Mouse (Mus musculus) ES-E14 (cell line): ENCODE measurements at regions not wholly inside any gene's neighbourhood (a gene's known extent, or its start where the extent isn't known, plus 50 kb on each side); places are given as distances from the start of the nearest gene placed in this dataset.
"Not testable (repeated sequence)": the region's sequence is repeated elsewhere in the genome, so short reads cannot be mapped to it uniquely, and the experiment has no call there.

ENCODE experiments used
- DNase-seq: peaks from one replicate; pipeline ENCODE4 v3.0.0-alpha.2; 2013; ENCODE audit warnings: low read depth, low spot score
- H3K27ac ChIP-seq: 2 replicates; pipeline ENCODE4 v1.5.1; 2012; ENCODE audit warnings: low read depth, mild to moderate bottlenecking, low read length, moderate library complexity, mixed read lengths; ENCODE audit not compliant: poor library complexity, insufficient read depth, severe bottlenecking
- H3K36me3 ChIP-seq: 2 replicates; pipeline ENCODE4 v1.6.1; 2012; ENCODE audit warnings: mild to moderate bottlenecking, low read length, moderate library complexity, mixed read lengths; ENCODE audit not compliant: control insufficient read depth, poor library complexity, insufficient read depth, severe bottlenecking
- H3K4me1 ChIP-seq, 2 experiments: fragments of 150-350 bp in 1 of 2; sonication (generic) in 1 of 2; 2 replicates each; pipeline ENCODE4 v1.6.1; 2012; ENCODE audit warnings: low read length in 2 of 2, mild to moderate bottlenecking in 1 of 2, mixed read lengths in 1 of 2; ENCODE audit not compliant: control insufficient read depth in 2 of 2, insufficient read depth in 2 of 2, poor library complexity in 1 of 2
- H3K4me3 ChIP-seq, 2 experiments: fragments of 150-350 bp in 1 of 2; sonication (generic) in 1 of 2; 2 replicates each; pipeline ENCODE4 v1.5.1; 2012; ENCODE audit warnings: low read length in 2 of 2, low read depth in 1 of 2, mild to moderate bottlenecking in 1 of 2, mixed read lengths in 1 of 2; ENCODE audit not compliant: insufficient read depth in 1 of 2, poor library complexity in 1 of 2, severe bottlenecking in 1 of 2
- H3K9ac ChIP-seq: 2 replicates; pipeline ENCODE4 v1.6.1; 2012; ENCODE audit warnings: low read depth, mild to moderate bottlenecking, low read length, mixed read lengths; ENCODE audit not compliant: poor library complexity, insufficient read depth, severe bottlenecking
- H3K9me3 ChIP-seq: fragments of 150-350 bp; sonication (generic); 2 replicates; pipeline ENCODE4 v1.6.1; 2012; ENCODE audit warnings: low read depth, mild to moderate bottlenecking, low read length; ENCODE audit not compliant: control insufficient read depth, insufficient read depth
- CHD2 ChIP-seq: IDR thresholded peaks from 2 replicates; pipeline ENCODE4 v1.6.1; 2014; ENCODE audit warnings: mild to moderate bottlenecking, low read depth, low read length, inconsistent platforms
- HCFC1 ChIP-seq: IDR thresholded peaks from 2 replicates; pipeline ENCODE4 v1.6.1; 2012; ENCODE audit warnings: low read length, inconsistent platforms, borderline replicate concordance; ENCODE audit not compliant: insufficient read depth
- MAFK ChIP-seq: IDR thresholded peaks from 2 replicates; pipeline ENCODE4 v1.6.1; 2014; ENCODE audit warnings: mild to moderate bottlenecking, low read depth, low read length, inconsistent platforms; ENCODE audit not compliant: insufficient read depth
- ZC3H11A ChIP-seq: IDR thresholded peaks from 2 replicates; pipeline ENCODE4 v1.6.1; 2012; ENCODE audit warnings: low read depth, mild to moderate bottlenecking, inconsistent platforms, low read length, borderline replicate concordance
- ZNF384 ChIP-seq: IDR thresholded peaks from 2 replicates; pipeline ENCODE4 v1.6.1; 2012; ENCODE audit warnings: low read depth, low read length, inconsistent platforms
- in situ Hi-C, 2 experiments: fragments of 600-800 bp; cut with MboI; formaldehyde crosslinking; loops; one replicate each; pipeline ENCODE4 v1.15.1; 2025; ENCODE audit warnings: low sequenced_read_pairs in 2 of 2, inconsistent platforms in 1 of 2; ENCODE audit not compliant: unreplicated experiment in 2 of 2

DNA sequence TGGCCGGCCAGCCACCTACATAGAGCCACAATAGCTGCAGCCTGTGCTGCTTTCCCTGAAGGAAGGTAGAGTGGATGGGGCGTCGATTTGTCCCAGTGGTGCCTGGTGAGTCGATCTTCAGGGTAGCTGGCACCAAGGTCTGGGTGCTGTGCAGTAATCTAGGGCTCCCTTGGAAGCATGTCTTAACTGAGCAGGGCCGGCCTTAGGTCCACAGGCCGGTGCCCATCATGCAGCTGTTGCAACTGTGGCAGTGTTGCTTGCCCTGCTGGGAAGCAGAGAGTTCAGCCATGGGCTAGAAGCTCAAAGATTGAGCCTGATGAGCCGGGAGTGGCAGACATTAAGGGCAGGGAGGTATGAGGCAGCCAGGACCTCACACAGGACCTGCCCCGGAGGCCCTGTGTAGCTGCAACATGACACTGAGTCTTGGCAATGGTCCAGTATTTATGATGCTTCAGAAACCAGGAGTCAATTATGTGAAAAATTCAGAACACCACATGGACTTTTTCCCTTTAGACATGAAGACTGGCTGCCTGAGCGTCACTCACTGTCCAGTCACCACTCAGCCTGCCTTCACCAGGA, 488.3 kb upstream of the Dab2 start:
- Histone ChIP-seq H3K27ac (no peak overlapping the region), H3K9ac (no peak overlapping the region), H3K4me1 (no peaks in the 10 kb centered on the region), H3K4me3 (no peak overlapping the region), H3K9me3 (no peaks in the 10 kb centered on the region), H3K36me3 (no peaks in the 10 kb centered on the region)
- no peak for DNase-seq
- no peak for TF ChIP-seq ZC3H11A
- TF ChIP-seq MAFK, result no peak
- TF ChIP-seq CHD2, result no peak
- TF ChIP-seq ZNF384, result no peak
- TF ChIP-seq HCFC1, result no peak
- in situ Hi-C loops, result no loop called here

- H3K36me3 ChIP-seq, result no peaks in the 10 kb centered on the region
- no peak overlapping the region for H3K9ac ChIP-seq
- H3K4me3 ChIP-seq, result no peak overlapping the region
- no peak overlapping the region for H3K27ac ChIP-seq
- no peaks in the 10 kb centered on the region for H3K9me3 ChIP-seq
- no peak for TF ChIP-seq ZC3H11A
- no peak for TF ChIP-seq CHD2
- TF ChIP-seq ZNF384, result no peak
- TF ChIP-seq MAFK, result no peak
- TF ChIP-seq HCFC1, result no peak
- H3K4me1 ChIP-seq, result no peaks in the 10 kb centered on the region
- in situ Hi-C loops, result no loop called here
- DNase-seq, result no peak
These were observed 487.6 kb upstream of the Dab2 start for GRCm38 (mm10) chr15:5811958-5812357.

- Histone ChIP-seq H3K27ac (no peak overlapping the region), H3K4me1 (no peaks in the 10 kb centered on the region), H3K9ac (no peak overlapping the region), H3K4me3 (no peak overlapping the region), H3K9me3 (no peaks in the 10 kb centered on the region), H3K36me3 (no peaks in the 10 kb centered on the region)
- TF ChIP-seq ZNF384 (no peak), ZC3H11A (no peak), HCFC1 (no peak), MAFK (no peak), CHD2 (no peak)
- in situ Hi-C loops, result no loop called here
- DNase-seq, result no peak
These were observed 481.5 kb upstream of the Dab2 start for GRCm38 (mm10) chr15:5817901-5818576.

DNA sequence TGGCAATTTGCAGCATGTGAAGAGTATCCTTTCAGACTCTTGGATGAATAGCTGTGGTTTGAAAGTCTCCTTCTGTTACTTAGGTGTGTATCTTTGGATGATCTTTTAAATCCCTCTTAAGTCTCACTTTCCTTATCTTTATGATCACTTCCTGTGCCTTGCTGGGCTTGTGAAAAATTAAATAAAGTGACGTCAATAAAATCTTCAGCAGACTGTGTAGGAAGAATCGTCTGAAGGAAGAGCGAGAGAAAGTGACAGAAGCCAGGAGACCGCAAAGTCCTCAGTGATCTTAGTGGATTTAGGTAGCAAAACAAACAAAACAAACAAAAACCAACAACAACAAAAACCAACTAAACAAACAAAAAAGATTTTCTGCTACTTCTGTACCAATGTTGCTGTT, 459.6 kb upstream of the Dab2 start:
- TF ChIP-seq HCFC1 (no peak), MAFK (no peak), ZC3H11A (no peak), ZNF384 (no peak), CHD2 (no peak)
- no peak overlapping the region for H3K27ac ChIP-seq
- H3K36me3 ChIP-seq, result no peaks in the 10 kb centered on the region
- no peak overlapping the region for H3K4me3 ChIP-seq
- no peak overlapping the region for H3K9ac ChIP-seq
- no peaks in the 10 kb centered on the region for H3K4me1 ChIP-seq
- no peaks in the 10 kb centered on the region for H3K9me3 ChIP-seq
- in situ Hi-C loops, result no loop called here
- no peak for DNase-seq

DNA sequence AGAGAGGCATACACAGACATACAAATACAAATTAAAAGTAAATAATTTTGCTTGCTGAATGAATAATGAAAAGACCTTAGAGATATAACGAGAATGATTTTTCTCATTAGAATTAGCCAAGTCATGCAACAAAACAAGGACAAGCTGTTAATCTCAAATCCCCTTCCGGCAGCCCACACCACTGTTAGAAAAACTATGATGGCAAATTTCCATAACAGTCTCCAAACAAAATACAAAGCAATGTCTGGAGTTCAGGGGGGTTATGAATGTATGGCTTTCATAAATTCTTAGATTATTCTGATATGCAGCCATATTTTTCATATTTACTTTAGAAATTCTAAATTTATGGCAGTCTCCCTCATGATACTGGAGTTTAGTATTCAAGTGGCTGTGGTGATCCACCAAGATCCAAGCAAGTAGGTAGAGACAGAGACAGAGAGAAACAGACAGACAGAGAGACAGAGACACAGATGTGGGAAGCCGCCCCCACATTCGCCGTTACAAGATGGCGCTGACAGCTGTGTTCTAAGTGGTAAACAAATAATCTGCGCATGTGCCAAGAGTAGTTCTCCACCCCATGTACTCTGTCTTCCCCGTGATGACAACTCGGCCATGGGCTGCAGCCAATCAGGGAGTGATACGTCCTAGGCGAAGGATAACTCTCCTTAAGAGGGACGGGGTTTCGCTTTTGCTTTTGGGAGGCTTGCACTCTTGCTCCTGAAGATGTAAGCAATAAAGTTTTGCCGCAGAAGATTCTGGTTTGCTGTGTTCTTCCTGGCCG, 458.0 kb upstream of the Dab2 start:
- H3K27ac ChIP-seq, H3K36me3 ChIP-seq, in situ Hi-C loops, H3K9me3 ChIP-seq, H3K4me3 ChIP-seq, H3K9ac ChIP-seq, DNase-seq, H3K4me1 ChIP-seq: not testable (repeated sequence)
